ENCODE assay signal across 17 mouse cellular contexts in genomic region chr4:24620005-24620404, GRCm38 (mm10).
DNase-seq lines count a peak whose midpoint lies in the region; ATAC-seq and TF ChIP-seq lines count a peak whose summit lies in the region.
"Had no signal": no experiment of that assay in that cellular context is flagged by ENCODE, and none has a peak within 500 bp of the region (broad histone marks: within the 10 kb centered on the region; RNA-seq: fewer than 3 reads in every experiment).

No protein-coding gene starts in this region.

- peak; percentile 28 for DNase-seq in heart, adult 11 months
- no peak for DNase-seq in heart, postnatal 25 days (ENCODE audit: low spot score)
- DNase-seq in lung, embryonic 14.5 days, result peak; percentile 84
- no peak for DNase-seq in lung, adult 18-20 months
- peak; percentile 10 for DNase-seq in embryo, embryonic 11 days
- DNase-seq in lung, postnatal 25 days (ENCODE audit: low spot score), result peak; percentile 5
- DNase-seq in frontal cortex, postnatal 14 days (ENCODE audit: low spot score in 2 of 2), result no peak
- DNase-seq: adrenal gland, postnatal 25 days; cerebellum, adult 9-10 months; gastrocnemius, adult 2 months had no signal

- no peak for TF ChIP-seq CTCF in lung, embryonic 14.5 days (IDR thresholded peaks at IDR 0.05; ENCODE audit: low read depth)

- no peaks in the 10 kb centered on the region for H3K9me3 ChIP-seq in lung, embryonic 14.5 days (ENCODE audit: low read depth, low read length)
- H3K9me3 ChIP-seq: forebrain, embryonic 13.5 days; hindbrain, embryonic 15.5 days; megakaryocyte, embryonic 14.5 days had no signal

- peak overlapping the region; percentile 88 for H3K27ac ChIP-seq in lung, embryonic 14.5 days (ENCODE audit: low read depth)
- H3K27ac ChIP-seq: forebrain, embryonic 13.5 days; gastrocnemius, adult 2 months; hindbrain, embryonic 15.5 days had no signal

- H3K4me2 ChIP-seq in lung, embryonic 14.5 days, result no peak overlapping the region
- H3K4me2 ChIP-seq: forebrain, embryonic 13.5 days; hindbrain, embryonic 15.5 days; liver, embryonic 11.5 days had no signal

- peak; percentile 90 for ATAC-seq in lung, embryonic 14.5 days (ENCODE audit: insufficient read depth)
- ATAC-seq in monocyte, adult 5-6 weeks (replicated peaks; ENCODE audit: insufficient number of reproducible peaks, low FRiP score, low TSS enrichment, poor library complexity, severe bottlenecking), result no peak
- ATAC-seq: activated CD4-positive, CD25-positive, alpha-beta regulatory T cell, adult 4 months; forebrain, embryonic 13.5 days had no signal

- H3K27me3 ChIP-seq in lung, embryonic 14.5 days (ENCODE audit: insufficient read depth, low read length), result no peaks in the 10 kb centered on the region
- H3K27me3 ChIP-seq: forebrain, embryonic 13.5 days; hindbrain, embryonic 15.5 days; megakaryocyte, embryonic 14.5 days had no signal

- no peak overlapping the region for H3K9ac ChIP-seq in lung, embryonic 14.5 days
- H3K9ac ChIP-seq: forebrain, embryonic 13.5 days; hindbrain, embryonic 15.5 days had no signal

- 19% methylated on average over 6 of the region's 6 CpGs for WGBS in lung, embryonic 14.5 days

- no peak overlapping the region for H3K4me3 ChIP-seq in lung, embryonic 14.5 days (ENCODE audit: low read depth, low read length)
- H3K4me3 ChIP-seq: forebrain, embryonic 13.5 days; gastrocnemius, adult 2 months; hindbrain, embryonic 15.5 days; megakaryocyte, embryonic 14.5 days; myocyte had no signal

- H3K36me3 ChIP-seq in lung, embryonic 14.5 days (ENCODE audit: insufficient read depth), result 0 out of 2 replicates have a peak, but pooled peaks cover 3% of the 10 kb centered on the region

- H3K4me1 ChIP-seq in lung, embryonic 14.5 days (ENCODE audit: insufficient read depth), result peaks cover 3% of the 10 kb centered on the region; the same call in 1 of the 2 replicates
- H3K4me1 ChIP-seq: forebrain, embryonic 13.5 days; megakaryocyte, embryonic 14.5 days had no signal

- intact Hi-C loops in heart, postnatal 25 days (cut with DNase I), result no loop called here

Comparison
In these comparisons a context has a peak if more than half of its experiments do, and no peak if none do; other contexts are left out.
1. DNase-seq: peak in heart, adult 11 months (single experiment), lung, embryonic 14.5 days (single experiment), embryo, embryonic 11 days (single experiment) and lung, postnatal 25 days (single experiment); none in heart, postnatal 25 days (single experiment), lung, adult 18-20 months (0 of 2) and frontal cortex, postnatal 14 days (0 of 2).